Mouse (Mus musculus) hindbrain, embryonic 12.5 days (tissue): ENCODE results near the gene Gm33815. TPM values are rescaled to one million over a fixed set of nuclear protein-coding genes. Genes with fewer than 3 reads are reported as not detected.
"Not testable (repeated sequence)": the region's sequence is repeated elsewhere in the genome, so short reads cannot be mapped to it uniquely, and the experiment has no call there.

Experiments
- ATAC-seq: fragments of 200-750 bp; cut with Nextera tagmentation; 2 replicates; pipeline ENCODE4 v1.8.0; 2017; ENCODE audit warnings: moderate TSS enrichment; ENCODE audit not compliant: low FRiP score
- H3K27ac ChIP-seq: fragments of 300-500 bp; sonication (generic); 2 replicates; pipeline ENCODE4 v1.5.1; 2016; ENCODE audit warnings: mild to moderate bottlenecking
- H3K27me3 ChIP-seq: fragments of 300-500 bp; sonication (generic); 2 replicates; pipeline ENCODE4 v1.6.1; 2016; ENCODE audit warnings: mild to moderate bottlenecking
- H3K36me3 ChIP-seq: fragments of 300-500 bp; sonication (generic); 2 replicates; pipeline ENCODE4 v1.6.1; 2016; ENCODE audit warnings: mild to moderate bottlenecking
- H3K4me1 ChIP-seq: fragments of 300-500 bp; sonication (generic); 2 replicates; pipeline ENCODE4 v1.6.1; 2016
- H3K4me2 ChIP-seq: fragments of 300-500 bp; sonication (generic); replicated peaks from 2 replicates; pipeline ENCODE4 v1.6.1; 2016; ENCODE audit warnings: mild to moderate bottlenecking
- H3K4me3 ChIP-seq: fragments of 300-500 bp; sonication (generic); 2 replicates; pipeline ENCODE4 v1.5.1; 2016; ENCODE audit warnings: mild to moderate bottlenecking
- H3K9ac ChIP-seq: fragments of 300-500 bp; sonication (generic); 2 replicates; pipeline ENCODE4 v1.6.1; 2016; ENCODE audit warnings: mild to moderate bottlenecking, moderate library complexity
- H3K9me3 ChIP-seq: fragments of 300-500 bp; sonication (generic); replicated peaks from 2 replicates; pipeline ENCODE4 v1.6.1; 2016; ENCODE audit warnings: mild to moderate bottlenecking
- WGBS: fragments of 180-500 bp; shearing (Covaris S2); methylation state at CpG from one replicate; pipeline ENCODE4 v1.1.7; 2016; 5-methylcytosine and 5-hydroxymethylcytosine counted together
- polyA plus RNA-seq: library from polyadenylated mRNA; unstranded; fragments of >200 nt; fragmentation: Nextera tagmentation; extraction: Ambion mirVana; gene quantifications from 2 replicates; pipeline ENCODE4 v1.2.1, GENCODE M21; 2016

Gm33815 gene
- not detected in 2 replicates for polyA plus RNA-seq

DNA sequence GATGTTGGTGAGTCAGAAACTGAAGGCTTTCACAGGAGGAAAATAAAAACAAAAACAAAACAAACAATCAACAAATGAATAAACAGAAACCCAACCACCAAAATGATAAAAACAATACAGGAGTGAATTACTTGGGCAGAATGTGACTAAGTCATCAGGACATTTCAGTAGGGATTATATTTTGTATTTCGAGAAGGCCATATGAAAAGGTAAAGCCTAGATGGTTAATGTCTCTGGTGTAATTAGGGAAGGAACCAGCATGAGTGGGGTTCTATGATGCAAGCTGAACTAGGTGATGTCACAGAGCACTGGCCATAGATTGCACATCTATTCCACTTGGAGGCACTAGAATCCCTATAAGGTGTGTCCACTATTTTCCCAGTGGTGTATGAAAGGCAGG lies at the start of gene Gm33815:
Gene Gm33815, plus strand, starts transcription at position 301 of the 400 bp plus-strand sequence.
- H3K9me3 ChIP-seq, H3K9ac ChIP-seq, H3K36me3 ChIP-seq, ATAC-seq, H3K27ac ChIP-seq, H3K27me3 ChIP-seq, H3K4me2 ChIP-seq, H3K4me1 ChIP-seq, H3K4me3 ChIP-seq: not testable (repeated sequence)
- no CpG with 5 or more reads among the region's 1 CpGs for WGBS
